Mouse (Mus musculus): Measurements from ENCODE around the gene Zbtb7b. TPM values are rescaled to one million over a fixed set of nuclear protein-coding genes. Genes with fewer than 3 reads are reported as not detected.

The Zbtb7b gene
- polyA plus RNA-seq, 1 experiment from 2014 or later = 0.82 TPM

DNA sequence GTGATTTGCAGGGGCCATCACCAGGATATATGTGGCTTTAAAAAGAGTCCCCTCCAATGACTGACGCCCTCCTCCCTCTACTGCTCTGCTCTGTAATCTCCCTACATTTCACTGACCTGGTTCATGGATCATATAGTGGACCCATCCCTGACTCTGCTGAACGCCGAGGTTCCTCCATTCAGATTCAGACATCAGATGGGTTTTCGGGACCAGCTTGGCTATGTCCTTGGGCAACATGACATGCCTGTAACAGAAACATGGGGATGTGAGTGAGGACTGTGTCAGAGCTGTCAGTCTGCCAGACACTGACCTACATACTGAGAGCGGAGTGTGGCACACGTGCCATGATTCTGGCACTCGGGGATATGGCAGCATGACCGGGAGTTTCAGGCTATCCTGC is 21.6 kb upstream of the Zbtb7b start:
- no peaks in the 10 kb centered on the region for H3K9me3 ChIP-seq
- no peak overlapping the region for H3K27ac ChIP-seq (replicated peaks)
- no peak overlapping the region for H3K4me3 ChIP-seq
- H3K27me3 ChIP-seq = no peaks in the 10 kb centered on the region
- ATAC-seq (ENCODE audit: low FRiP score, low read depth) = no peak
- H3K4me1 ChIP-seq (replicated peaks) = peaks cover 36% of the 10 kb centered on the region
- H3K4me2 ChIP-seq = no peak overlapping the region
- H3K36me3 ChIP-seq = peaks cover 11% of the 10 kb centered on the region
- 95% methylated on average over 8 of the region's 8 CpGs for WGBS
- no peak overlapping the region for H3K9ac ChIP-seq

DNA sequence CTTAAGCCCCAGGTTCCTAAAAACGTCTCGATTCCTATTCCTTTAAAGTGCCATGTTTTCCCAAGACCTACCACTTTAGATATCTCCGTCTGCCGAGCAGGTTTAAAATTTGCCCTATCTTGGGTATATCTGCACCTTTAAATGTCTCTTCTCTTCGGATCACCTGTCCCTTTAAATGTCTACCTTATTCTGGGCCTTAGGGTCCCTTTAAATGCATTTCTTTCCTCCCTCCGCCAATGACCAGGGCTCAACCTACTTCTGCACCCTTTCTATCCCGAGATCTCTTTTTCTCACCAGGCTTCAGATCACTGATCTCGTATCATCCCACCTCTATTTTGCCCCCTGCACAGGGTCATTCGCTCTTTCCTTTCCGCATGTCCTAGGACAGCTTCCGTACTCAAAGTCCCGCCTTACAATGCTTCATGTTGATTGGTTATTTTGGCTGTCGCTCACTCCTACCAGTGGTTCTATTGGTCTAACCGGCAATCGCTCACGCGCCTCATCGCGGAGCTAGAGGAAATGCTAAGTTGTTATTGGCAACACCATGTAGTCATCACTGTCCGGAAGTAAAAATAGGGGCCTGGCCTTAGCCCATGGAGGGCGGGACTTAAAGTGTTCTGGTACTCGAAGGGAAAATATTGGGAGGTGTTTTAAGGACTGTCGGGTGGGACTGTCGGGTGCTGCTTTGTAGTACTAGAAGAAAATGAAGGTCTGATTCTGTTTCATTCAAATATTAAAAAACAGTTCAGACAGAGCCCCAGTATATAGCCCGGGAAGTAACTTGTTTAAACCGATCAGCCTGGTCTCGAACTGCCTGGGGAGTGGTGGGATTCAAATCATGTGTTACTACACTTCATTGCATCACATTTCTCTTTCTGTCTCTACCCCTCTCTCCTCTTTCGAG is 17.2 kb upstream of the Zbtb7b start, which contains the start of gene Flad1:
Gene Flad1, minus strand, starts transcription at position 381 of the 904 bp plus-strand sequence.
- Histone ChIP-seq H3K4me3 (peak within 1 kb of the TSS; percentile 45), H3K4me2 (peak within 1 kb of the TSS; percentile 81), H3K4me1 (replicated peaks) (peaks cover 25% of the 10 kb centered on the region), H3K36me3 (peaks cover 11% of the 10 kb centered on the region), H3K9me3 (no peaks in the 10 kb centered on the region), H3K27me3 (no peaks in the 10 kb centered on the region), H3K9ac (peak within 1 kb of the TSS; percentile 50), H3K27ac (replicated peaks) (peak within 1 kb of the TSS; percentile 76)
- peak; percentile 99 for ATAC-seq (ENCODE audit: low FRiP score, low read depth)
- 6% methylated on average over 28 of the region's 28 CpGs for WGBS

DNA sequence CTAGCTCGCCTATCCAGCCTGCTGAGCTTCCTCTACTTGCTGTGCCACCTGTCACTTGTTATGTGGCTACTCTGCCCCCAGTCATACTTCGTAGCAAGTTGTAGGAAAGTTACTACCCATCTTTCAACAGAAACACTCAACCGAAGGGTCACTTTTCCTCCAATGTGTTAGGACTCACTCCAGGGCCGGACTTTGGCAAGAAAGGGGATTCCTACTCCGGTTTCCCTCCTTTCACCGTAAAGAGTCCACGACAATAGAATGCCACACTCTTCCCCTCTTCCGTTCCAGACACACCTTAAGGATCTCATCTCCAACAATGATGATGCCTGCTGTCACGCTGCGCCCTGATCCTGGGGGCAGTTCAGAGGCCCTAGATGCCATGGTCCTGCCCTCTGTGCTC is 16.3 kb upstream of the Zbtb7b start:
- Histone ChIP-seq H3K4me3 (peak overlapping the region; percentile 45), H3K9me3 (no peaks in the 10 kb centered on the region), H3K27me3 (no peaks in the 10 kb centered on the region), H3K4me2 (peak overlapping the region; percentile 81), H3K27ac (replicated peaks) (peak overlapping the region; percentile 76), H3K36me3 (peaks cover 11% of the 10 kb centered on the region), H3K4me1 (replicated peaks) (peaks cover 21% of the 10 kb centered on the region), H3K9ac (peak overlapping the region; percentile 50)
- 82% methylated on average over 10 of the region's 10 CpGs for WGBS
- ATAC-seq (ENCODE audit: low FRiP score, low read depth) = no peak

DNA sequence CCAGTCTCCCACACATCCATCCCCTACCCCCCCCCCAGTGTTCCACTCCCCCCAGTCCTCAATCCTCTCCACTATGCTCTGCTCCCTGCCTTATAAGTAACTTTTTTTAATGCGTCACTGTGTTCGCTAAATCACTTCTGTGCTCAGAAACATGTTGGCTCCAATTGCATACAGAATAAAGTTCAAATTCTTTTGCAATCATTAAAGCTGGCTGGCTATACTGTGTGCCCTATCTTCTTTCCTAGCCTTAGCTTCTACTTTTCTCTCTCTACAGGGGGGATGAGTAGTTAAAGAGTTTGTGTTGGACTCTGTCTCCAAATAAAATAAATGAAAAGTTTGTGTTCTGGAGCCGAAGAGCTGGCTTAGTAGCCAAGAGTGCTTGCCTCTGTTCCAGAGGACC is 15.1 kb upstream of the Zbtb7b start:
- Histone ChIP-seq H3K4me2 (no peak overlapping the region), H3K36me3 (peaks cover 5% of the 10 kb centered on the region), H3K9me3 (no peaks in the 10 kb centered on the region), H3K27ac (replicated peaks) (no peak overlapping the region), H3K9ac (no peak overlapping the region), H3K4me3 (no peak overlapping the region), H3K4me1 (replicated peaks) (peaks cover 21% of the 10 kb centered on the region), H3K27me3 (no peaks in the 10 kb centered on the region)
- WGBS = 93% methylated on average over 3 of the region's 3 CpGs
- ATAC-seq (ENCODE audit: low FRiP score, low read depth) = no peak

DNA sequence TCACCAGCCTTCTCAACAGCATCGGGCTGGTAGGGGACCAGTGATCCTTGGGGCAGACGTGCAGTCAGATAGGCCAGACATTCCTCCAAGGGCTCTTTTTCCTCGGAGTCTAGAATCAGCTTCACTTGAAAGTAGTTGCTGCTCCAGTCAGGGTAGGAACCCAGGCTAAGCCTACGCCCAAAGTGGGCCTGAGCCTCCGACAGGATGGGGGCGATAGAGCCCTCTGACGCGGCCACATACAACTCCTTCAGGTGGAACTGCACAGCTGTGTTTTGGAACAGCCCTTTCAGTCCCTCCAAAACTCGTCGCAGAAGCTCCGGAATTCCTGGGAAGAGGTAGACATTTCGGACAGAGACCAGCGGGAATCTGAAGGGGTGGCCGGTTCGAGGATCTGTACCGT is 13.9 kb upstream of the Zbtb7b start:
- Histone ChIP-seq H3K9ac (no peak overlapping the region), H3K4me1 (replicated peaks) (peaks cover 21% of the 10 kb centered on the region), H3K27me3 (no peaks in the 10 kb centered on the region), H3K4me3 (no peak overlapping the region), H3K36me3 (peaks cover 9% of the 10 kb centered on the region), H3K9me3 (no peaks in the 10 kb centered on the region), H3K4me2 (no peak overlapping the region), H3K27ac (replicated peaks) (no peak overlapping the region)
- WGBS = 69% methylated on average over 16 of the region's 16 CpGs
- ATAC-seq (ENCODE audit: low FRiP score, low read depth) = no peak

DNA sequence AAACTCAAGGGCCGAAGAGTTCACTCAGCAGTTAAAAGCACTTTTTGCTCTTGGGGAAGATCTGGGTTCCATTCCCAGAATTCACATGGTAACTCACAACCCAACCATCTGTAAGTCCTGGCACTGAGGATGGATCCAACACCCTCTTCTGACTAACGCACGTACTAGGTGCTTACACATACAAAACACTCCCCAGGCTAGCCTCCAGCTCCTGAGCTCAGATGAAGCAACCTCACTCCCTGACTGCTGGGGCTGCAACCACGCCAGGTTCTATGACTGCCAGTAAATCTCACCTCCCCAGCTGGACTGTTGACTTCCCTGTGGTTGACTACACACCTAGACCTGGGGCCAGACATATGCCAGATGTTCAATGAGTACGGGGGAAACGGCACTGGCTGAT is 12.3 kb upstream of the Zbtb7b start:
- H3K4me1 ChIP-seq (replicated peaks) = peaks cover 14% of the 10 kb centered on the region
- no peak overlapping the region for H3K4me2 ChIP-seq
- H3K36me3 ChIP-seq = peaks cover 21% of the 10 kb centered on the region
- H3K27me3 ChIP-seq = no peaks in the 10 kb centered on the region
- H3K9me3 ChIP-seq = no peaks in the 10 kb centered on the region
- H3K27ac ChIP-seq (replicated peaks) = no peak overlapping the region
- 92% methylated on average over 6 of the region's 6 CpGs for WGBS
- no peak for ATAC-seq (ENCODE audit: low FRiP score, low read depth)
- no peak overlapping the region for H3K9ac ChIP-seq
- H3K4me3 ChIP-seq = no peak overlapping the region

DNA sequence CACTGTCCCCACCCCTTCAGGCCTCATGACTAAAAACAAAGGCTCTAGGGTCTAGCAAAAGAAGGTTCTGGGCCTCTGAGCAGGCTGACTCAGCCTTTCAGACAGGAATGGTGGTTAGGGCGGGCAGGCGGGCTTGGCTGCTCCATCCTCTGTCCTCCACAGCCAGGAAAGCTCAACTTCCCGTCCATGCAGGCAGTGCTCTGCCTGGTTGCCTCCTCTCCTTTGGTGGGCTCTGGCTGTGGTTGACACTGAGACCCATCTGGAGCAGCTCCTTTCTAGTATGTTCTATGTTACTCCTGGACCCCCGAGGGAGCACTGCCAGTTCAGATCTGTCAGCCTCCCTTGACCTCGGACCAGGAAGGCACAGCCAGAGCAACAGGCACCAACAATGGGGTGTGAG is 8.1 kb upstream of the Zbtb7b start, which contains the start of gene Lenep:
Gene Lenep, minus strand, starts transcription at position 101 of the 400 bp plus-strand sequence.
- Histone ChIP-seq H3K36me3 (peaks cover 21% of the 10 kb centered on the region), H3K9me3 (no peaks in the 10 kb centered on the region), H3K4me2 (no peak within 1 kb of the TSS), H3K27me3 (no peaks in the 10 kb centered on the region), H3K4me3 (no peak within 1 kb of the TSS), H3K27ac (replicated peaks) (no peak within 1 kb of the TSS), H3K4me1 (replicated peaks) (no peaks in the 10 kb centered on the region), H3K9ac (no peak within 1 kb of the TSS)
- 69% methylated on average over 5 of the region's 5 CpGs for WGBS
- ATAC-seq (ENCODE audit: low FRiP score, low read depth) = no peak

DNA sequence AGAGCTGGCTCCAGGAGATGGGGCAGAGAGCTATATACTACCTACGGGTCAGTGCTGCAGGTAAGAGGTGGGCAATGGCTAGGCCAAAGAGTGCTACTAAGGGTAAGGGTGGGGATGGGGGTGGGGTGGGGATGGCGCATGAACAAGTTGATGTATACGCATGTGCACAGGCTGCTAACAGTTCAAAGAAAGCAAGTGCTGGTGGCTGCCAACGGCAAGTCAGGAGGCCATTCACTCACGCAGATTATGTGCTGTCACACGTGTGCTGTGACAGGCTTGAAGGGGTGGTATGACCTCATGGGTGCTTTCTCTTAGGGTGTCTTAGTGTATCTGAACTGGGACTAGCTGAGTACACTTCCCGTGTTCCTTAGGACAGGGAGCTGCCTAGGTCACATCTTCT is 6.8 kb upstream of the Zbtb7b start:
- Histone ChIP-seq H3K9me3 (no peaks in the 10 kb centered on the region), H3K27ac (replicated peaks) (no peak overlapping the region), H3K27me3 (peaks cover 4% of the 10 kb centered on the region; the same call in 1 of the 2 replicates), H3K4me3 (no peak overlapping the region), H3K4me1 (replicated peaks) (peaks cover 4% of the 10 kb centered on the region), H3K9ac (no peak overlapping the region), H3K36me3 (peaks cover 21% of the 10 kb centered on the region), H3K4me2 (no peak overlapping the region)
- no peak for ATAC-seq (ENCODE audit: low FRiP score, low read depth)
- 88% methylated on average over 7 of the region's 7 CpGs for WGBS

DNA sequence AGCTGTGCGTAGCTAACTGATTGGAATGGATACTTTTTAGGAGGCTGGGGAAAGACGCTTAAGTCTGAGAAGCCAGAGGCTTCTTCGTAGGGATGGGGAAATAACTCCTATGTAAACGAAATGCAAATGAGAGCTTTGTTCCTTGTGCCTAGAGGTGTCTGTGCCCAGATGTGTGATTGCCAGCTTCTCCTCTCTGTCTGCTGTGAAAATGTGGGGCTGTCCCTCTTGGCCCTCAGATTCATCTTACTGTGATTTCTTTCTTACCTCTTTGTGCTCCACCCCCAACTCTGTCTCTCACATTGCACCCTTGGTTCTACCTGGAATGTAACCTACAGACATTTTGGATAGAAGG is 2.1 kb upstream of the Zbtb7b start:
- Histone ChIP-seq H3K4me1 (replicated peaks) (peaks cover 50% of the 10 kb centered on the region), H3K9ac (no peak overlapping the region; the same call in 1 of the 2 replicates)

DNA sequence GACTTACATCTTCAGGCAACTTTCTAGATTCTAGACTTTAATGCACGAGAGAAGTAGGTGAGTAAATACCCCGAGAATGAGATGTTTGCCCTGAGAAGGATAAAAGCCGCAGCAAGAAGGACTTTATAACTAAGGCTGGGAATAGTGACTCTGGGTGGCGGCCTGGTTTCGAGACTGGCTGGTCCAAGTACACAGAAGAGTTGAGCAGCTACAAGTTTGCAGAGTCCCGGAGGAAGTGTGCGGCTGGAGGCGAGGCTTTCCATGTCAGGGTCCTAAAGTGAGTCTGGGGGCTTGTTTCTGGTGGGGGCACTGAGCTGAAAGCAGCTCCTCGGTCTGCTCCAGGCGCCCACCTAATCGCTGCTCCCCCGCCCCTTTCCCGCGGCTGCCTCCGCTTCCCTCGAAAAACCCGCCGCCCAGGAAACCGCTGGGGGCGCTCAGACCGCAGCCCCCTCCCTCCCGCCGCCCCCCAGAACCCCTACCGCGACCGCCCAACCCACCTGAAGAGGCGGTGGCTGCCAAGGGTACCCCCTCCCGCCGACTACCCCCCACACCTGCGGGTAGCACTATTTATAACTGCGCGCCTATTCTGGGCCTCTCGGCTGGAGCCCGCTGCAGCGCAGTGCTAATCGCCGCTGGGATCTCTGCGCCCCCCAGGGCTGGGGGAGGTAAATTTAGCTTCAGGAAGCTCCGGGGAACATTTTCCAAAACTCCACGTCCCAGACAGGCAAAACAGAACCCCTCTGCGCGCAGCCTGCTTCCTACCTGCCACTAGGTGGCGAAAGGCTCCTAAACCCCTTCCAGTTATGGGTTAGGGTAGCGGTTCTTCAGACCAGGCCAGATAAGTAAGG is 1.5 kb upstream of the Zbtb7b start:
- H3K36me3 ChIP-seq = no peaks in the 10 kb centered on the region
- no peak for ATAC-seq (ENCODE audit: low FRiP score, low read depth)
- H3K4me2 ChIP-seq = peak overlapping the region; percentile 99
- no peak overlapping the region for H3K27ac ChIP-seq (replicated peaks)
- H3K9ac ChIP-seq = peak overlapping the region; percentile 22
- H3K9me3 ChIP-seq = no peaks in the 10 kb centered on the region
- under 1% methylated on average over 43 of the region's 44 CpGs for WGBS
- H3K4me3 ChIP-seq = peak overlapping the region; percentile 51
- H3K27me3 ChIP-seq = peaks cover 33% of the 10 kb centered on the region
- H3K4me1 ChIP-seq (replicated peaks) = peaks cover 56% of the 10 kb centered on the region

More for the DNA sequence above, 2.1 kb upstream of the Zbtb7b start:
- Histone ChIP-seq H3K9me3 (no peaks in the 10 kb centered on the region), H3K27me3 (peaks cover 33% of the 10 kb centered on the region), H3K27ac (replicated peaks) (no peak overlapping the region), H3K4me2 (peak overlapping the region; percentile 99), H3K4me3 (peak overlapping the region; percentile 51), H3K36me3 (no peaks in the 10 kb centered on the region)
- WGBS = under 1% methylated on average over 4 of the region's 4 CpGs
- no peak for ATAC-seq (ENCODE audit: low FRiP score, low read depth)

DNA sequence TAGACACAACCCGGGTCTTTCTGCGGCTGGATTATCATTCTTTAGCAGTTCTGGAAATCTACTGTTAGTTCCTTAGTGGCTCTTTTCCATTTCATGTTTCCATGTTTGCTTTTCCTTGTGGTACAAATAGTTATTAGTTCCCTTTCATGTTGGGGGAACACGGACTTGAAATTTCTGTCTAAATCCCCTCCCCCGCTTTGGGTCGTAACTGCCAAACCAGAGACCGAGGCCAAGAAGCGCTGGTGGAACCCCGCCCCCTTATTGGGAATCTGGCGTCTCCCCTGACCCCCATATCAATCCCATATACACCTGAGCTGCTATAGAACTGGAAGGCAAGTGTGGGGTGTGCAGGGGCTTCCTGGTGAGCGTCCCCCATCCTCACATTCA is 836 bp upstream of the Zbtb7b start:
- Histone ChIP-seq H3K4me3 (peak overlapping the region; percentile 51), H3K27me3 (peaks cover 33% of the 10 kb centered on the region), H3K36me3 (no peaks in the 10 kb centered on the region), H3K27ac (replicated peaks) (no peak overlapping the region), H3K4me1 (replicated peaks) (peaks cover 62% of the 10 kb centered on the region), H3K9me3 (no peaks in the 10 kb centered on the region), H3K4me2 (peak overlapping the region; percentile 99), H3K9ac (no peak overlapping the region)
- no peak for ATAC-seq (ENCODE audit: low FRiP score, low read depth)
- WGBS = 2% methylated on average over 10 of the region's 10 CpGs

DNA sequence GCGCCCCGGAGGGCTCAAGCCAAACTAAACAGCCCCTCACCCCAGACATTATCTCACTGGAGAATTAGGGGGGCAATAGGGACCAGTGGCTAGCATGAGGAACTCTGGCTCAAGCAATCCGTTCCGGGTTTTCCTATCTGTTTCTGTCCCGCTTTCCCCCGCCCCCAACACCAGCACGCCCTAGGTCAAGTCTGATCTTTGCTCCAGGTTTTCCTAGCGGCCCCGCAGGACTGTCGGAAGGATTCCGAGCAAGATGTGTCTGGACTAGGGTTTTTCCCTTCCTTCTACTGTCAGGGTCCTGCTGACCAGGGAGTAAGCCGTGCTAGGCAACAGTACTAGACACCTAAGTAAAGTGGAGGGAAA is 299 bp upstream of the Zbtb7b start:
- H3K4me3 ChIP-seq = peak overlapping the region; percentile 51
- no peaks in the 10 kb centered on the region for H3K9me3 ChIP-seq
- no peak overlapping the region; the same call in 1 of the 2 replicates for H3K9ac ChIP-seq
- peaks cover 33% of the 10 kb centered on the region for H3K27me3 ChIP-seq
- H3K36me3 ChIP-seq = no peaks in the 10 kb centered on the region
- peaks cover 62% of the 10 kb centered on the region for H3K4me1 ChIP-seq (replicated peaks)
- ATAC-seq (ENCODE audit: low FRiP score, low read depth) = no peak
- peak overlapping the region; percentile 99 for H3K4me2 ChIP-seq
- 0% methylated on average over 12 of the region's 12 CpGs for WGBS
- H3K27ac ChIP-seq (replicated peaks) = no peak overlapping the region

Data from hindbrain, embryonic 15.5 days (tissue).